Mouse (Mus musculus): ENCODE data around the gene Stra8.

- TF ChIP-seq CTCF (IDR thresholded peaks at IDR 0.05; ENCODE audit: low read depth) (no peak), EP300 (IDR thresholded peaks at IDR 0.05; ENCODE audit: low read depth) (no peak)
Observed at GRCm38 (mm10) chr6:34943499-34943898, 23.5 kb downstream of the Stra8 start.

All from heart, postnatal 0 days (tissue).